Mouse (Mus musculus): ENCODE results near the gene Sf1.

GRCm38 (mm10) chr19:6348717-6349116 is 14.8 kb upstream of the Sf1 start:
- TF ChIP-seq POLR2A (IDR thresholded peaks at IDR 0.05; ENCODE audit: borderline replicate concordance, extremely low read depth, insufficient read depth, insufficient read length, poor library complexity, severe bottlenecking) (no peak), CTCF (IDR thresholded peaks at IDR 0.05; ENCODE audit: borderline replicate concordance, extremely low read depth, insufficient read depth, insufficient read length) (no peak)
